Mouse (Mus musculus) cerebellum, postnatal 36 days (tissue): ENCODE measurements around the gene Vmn2r-ps130.
"Not testable (repeated sequence)": the region's sequence is repeated elsewhere in the genome, so short reads cannot be mapped to it uniquely, and the experiment has no call there.

Experiments
- DNase-seq, 2 experiments: peaks; one replicate each; pipeline ENCODE4 v3.0.0; 2021 to 2022; ENCODE audit warnings: mixed read lengths in 2 of 2

Vmn2r-ps130 gene

DNA sequence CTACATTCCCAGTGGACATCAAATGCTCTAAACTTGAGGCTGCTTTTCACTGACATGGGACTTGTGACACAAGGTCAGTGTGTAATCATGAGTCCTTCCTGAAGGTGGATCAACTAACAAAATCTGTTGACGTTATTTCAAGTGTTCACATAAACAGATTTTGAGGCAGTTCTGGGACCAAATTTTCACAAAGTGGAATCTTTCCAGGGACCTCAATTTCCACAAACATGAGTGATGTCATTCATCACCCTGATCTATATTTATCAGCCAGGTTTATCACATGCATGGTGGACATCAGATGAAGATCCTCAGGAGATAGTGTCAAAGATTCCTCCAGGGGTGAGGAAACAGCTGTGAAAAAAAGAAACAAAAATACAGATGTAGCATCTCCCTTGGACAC is at the start of gene Vmn2r-ps130:
Gene Vmn2r-ps130, plus strand, starts transcription at position 301 of the 400 bp plus-strand sequence.
- not testable (repeated sequence) for DNase-seq
